Mouse (Mus musculus): Measurements from ENCODE around the gene Tead2. TPM values are rescaled to one million over a fixed set of nuclear protein-coding genes. Genes with fewer than 3 reads are reported as not detected.

Tead2 gene
- polyA plus RNA-seq, 1 experiment = 12.1 TPM

GRCm38 (mm10) chr7:45204380-45205143 lies 11.0 kb upstream of the Tead2 start, which contains the start of gene Ccdc155:
Ccdc155 (minus strand) TSS chr7:45204892.
- TF ChIP-seq CTCF (IDR thresholded peaks at IDR 0.05; ENCODE audit: extremely low read depth, insufficient read depth, insufficient read length, insufficient replicate concordance) (no peak), POLR2A (IDR thresholded peaks at IDR 0.05; ENCODE audit: low read depth, low read length) (peak; percentile 64; the same call in 1 of the 2 replicates)
- Histone ChIP-seq H3K27me3 (ENCODE audit: control insufficient read depth, insufficient read depth, low read length) (no peaks in the 10 kb centered on the region), H3K4me1 (ENCODE audit: control insufficient read depth, insufficient read depth, insufficient read length) (peaks cover 4% of the 10 kb centered on the region; the same call in 1 of the 2 replicates), H3K27ac (ENCODE audit: insufficient read depth, low read length) (no peak within 1 kb of the TSS), H3K4me3 (ENCODE audit: extremely low read depth, insufficient read depth, insufficient read length) (peak within 1 kb of the TSS; percentile 54), H3K36me3 (ENCODE audit: control insufficient read depth, insufficient read depth, low read length) (no peaks in the 10 kb centered on the region)
- 5% methylated on average over 44 of the region's 44 CpGs for WGBS
- DNase-seq (ENCODE audit: low read depth in 1 of 2, low spot score in 2 of 2) = peak; percentile 93 to 94

- Histone ChIP-seq H3K4me3 (ENCODE audit: extremely low read depth, insufficient read depth, insufficient read length) (no peak overlapping the region), H3K36me3 (ENCODE audit: control insufficient read depth, insufficient read depth, low read length) (no peaks in the 10 kb centered on the region), H3K27ac (ENCODE audit: insufficient read depth, low read length) (no peak overlapping the region), H3K4me1 (ENCODE audit: control insufficient read depth, insufficient read depth, insufficient read length) (peaks cover 12% of the 10 kb centered on the region; the same call in 1 of the 2 replicates), H3K27me3 (ENCODE audit: control insufficient read depth, insufficient read depth, low read length) (no peaks in the 10 kb centered on the region)
- WGBS = 88% methylated on average over 6 of the region's 6 CpGs
- DNase-seq (ENCODE audit: low read depth in 1 of 2, low spot score in 2 of 2) = no peak
- TF ChIP-seq POLR2A (IDR thresholded peaks at IDR 0.05; ENCODE audit: low read depth, low read length) (no peak), CTCF (IDR thresholded peaks at IDR 0.05; ENCODE audit: extremely low read depth, insufficient read depth, insufficient read length, insufficient replicate concordance) (no peak)
Observed at GRCm38 (mm10) chr7:45208260-45208659, 7.3 kb upstream of the Tead2 start.

GRCm38 (mm10) chr7:45211070-45211469 lies 4.5 kb upstream of the Tead2 start:
- H3K27ac ChIP-seq (ENCODE audit: insufficient read depth, low read length) = no peak overlapping the region
- DNase-seq (ENCODE audit: low read depth in 1 of 2, low spot score in 2 of 2) = no peak
- 12% methylated on average over 10 of the region's 10 CpGs for WGBS
- no peak for TF ChIP-seq POLR2A (IDR thresholded peaks at IDR 0.05; ENCODE audit: low read depth, low read length)
- TF ChIP-seq CTCF (IDR thresholded peaks at IDR 0.05; ENCODE audit: extremely low read depth, insufficient read depth, insufficient read length, insufficient replicate concordance) = no peak
- peaks cover 4% of the 10 kb centered on the region for H3K27me3 ChIP-seq (ENCODE audit: control insufficient read depth, insufficient read depth, low read length)
- H3K36me3 ChIP-seq (ENCODE audit: control insufficient read depth, insufficient read depth, low read length) = no peaks in the 10 kb centered on the region
- H3K4me1 ChIP-seq (ENCODE audit: control insufficient read depth, insufficient read depth, insufficient read length) = peaks cover 13% of the 10 kb centered on the region; the same call in 1 of the 2 replicates
- H3K4me3 ChIP-seq (ENCODE audit: extremely low read depth, insufficient read depth, insufficient read length) = no peak overlapping the region

GRCm38 (mm10) chr7:45211851-45212251 lies 3.7 kb upstream of the Tead2 start, which contains the start of gene Dkkl1:
Dkkl1 (minus strand) TSS chr7:45212147.
- no peaks in the 10 kb centered on the region for H3K36me3 ChIP-seq (ENCODE audit: control insufficient read depth, insufficient read depth, low read length)
- no peak within 1 kb of the TSS for H3K27ac ChIP-seq (ENCODE audit: insufficient read depth, low read length)
- peak within 1 kb of the TSS; percentile 27; the same call in 1 of the 2 replicates for H3K4me3 ChIP-seq (ENCODE audit: extremely low read depth, insufficient read depth, insufficient read length)
- peaks cover 8% of the 10 kb centered on the region for H3K27me3 ChIP-seq (ENCODE audit: control insufficient read depth, insufficient read depth, low read length)
- peaks cover 17% of the 10 kb centered on the region; the same call in 1 of the 2 replicates for H3K4me1 ChIP-seq (ENCODE audit: control insufficient read depth, insufficient read depth, insufficient read length)
- 6% methylated on average over 17 of the region's 17 CpGs for WGBS
- TF ChIP-seq POLR2A (IDR thresholded peaks at IDR 0.05; ENCODE audit: low read depth, low read length) (no peak), CTCF (IDR thresholded peaks at IDR 0.05; ENCODE audit: extremely low read depth, insufficient read depth, insufficient read length, insufficient replicate concordance) (no peak)
- DNase-seq (ENCODE audit: low read depth in 1 of 2, low spot score in 2 of 2) = no peak

- Histone ChIP-seq H3K4me3 (ENCODE audit: extremely low read depth, insufficient read depth, insufficient read length) (no peak overlapping the region), H3K4me1 (ENCODE audit: control insufficient read depth, insufficient read depth, insufficient read length) (peaks cover 17% of the 10 kb centered on the region; the same call in 1 of the 2 replicates), H3K36me3 (ENCODE audit: control insufficient read depth, insufficient read depth, low read length) (no peaks in the 10 kb centered on the region), H3K27me3 (ENCODE audit: control insufficient read depth, insufficient read depth, low read length) (peaks cover 8% of the 10 kb centered on the region), H3K27ac (ENCODE audit: insufficient read depth, low read length) (no peak overlapping the region)
- no peak for DNase-seq (ENCODE audit: low read depth in 1 of 2, low spot score in 2 of 2)
- 90% methylated on average over 7 of the region's 7 CpGs for WGBS
- no peak for TF ChIP-seq CTCF (IDR thresholded peaks at IDR 0.05; ENCODE audit: extremely low read depth, insufficient read depth, insufficient read length, insufficient replicate concordance)
- TF ChIP-seq POLR2A (IDR thresholded peaks at IDR 0.05; ENCODE audit: low read depth, low read length) = no peak
Observed at GRCm38 (mm10) chr7:45212356-45212755, 3.2 kb upstream of the Tead2 start.

- DNase-seq (ENCODE audit: low read depth in 1 of 2, low spot score in 2 of 2) = no peak
- no peak overlapping the region for H3K4me3 ChIP-seq (ENCODE audit: extremely low read depth, insufficient read depth, insufficient read length)
- no peak for TF ChIP-seq CTCF (IDR thresholded peaks at IDR 0.05; ENCODE audit: extremely low read depth, insufficient read depth, insufficient read length, insufficient replicate concordance)
- TF ChIP-seq POLR2A (IDR thresholded peaks at IDR 0.05; ENCODE audit: low read depth, low read length) = no peak
- H3K4me1 ChIP-seq (ENCODE audit: control insufficient read depth, insufficient read depth, insufficient read length) = peaks cover 17% of the 10 kb centered on the region; the same call in 1 of the 2 replicates
- WGBS = 95% methylated on average over 5 of the region's 5 CpGs
- no peaks in the 10 kb centered on the region for H3K36me3 ChIP-seq (ENCODE audit: control insufficient read depth, insufficient read depth, low read length)
- H3K27ac ChIP-seq (ENCODE audit: insufficient read depth, low read length) = no peak overlapping the region
- H3K27me3 ChIP-seq (ENCODE audit: control insufficient read depth, insufficient read depth, low read length) = peaks cover 8% of the 10 kb centered on the region
Observed at GRCm38 (mm10) chr7:45213708-45214107, 1.8 kb upstream of the Tead2 start.
